In genomic region chr9:38168341-38168740, GRCm38 (mm10) we compare ENCODE assay signal across 17 mouse cellular contexts. TPM values are rescaled to one million over a fixed set of nuclear protein-coding genes. Genes with fewer than 3 reads are reported as not detected.
"Had no signal": no experiment of that assay in that cellular context is flagged by ENCODE, and none has a peak within 500 bp of the region (broad histone marks: within the 10 kb centered on the region; RNA-seq: fewer than 3 reads in every experiment).

No protein-coding gene starts in this region.

RNA-seq across cellular contexts. Expression of gene Olfr891, which starts 12.3 kb away (rescaled TPM):
- total RNA-seq: heart, postnatal 10 days; heart, postnatal 14 days; heart, postnatal 25 days; heart, postnatal 36 days; heart, postnatal 4 days; hematopoietic stem cell, adult 5-6 weeks; hindbrain, postnatal 0 days; layer of hippocampus, adult 18-20 months; layer of hippocampus, adult 2 months; layer of hippocampus, adult 8-10 months; layer of hippocampus, postnatal 10 days; layer of hippocampus, postnatal 14 days; layer of hippocampus, postnatal 25 days; layer of hippocampus, postnatal 36 days; left cerebral cortex, adult 18-20 months; left cerebral cortex, adult 2 months; left cerebral cortex, adult 8-10 months had no signal

RNA-seq across cellular contexts. Expression of gene Olfr890, which starts 26.0 kb away (rescaled TPM):
- total RNA-seq: heart, postnatal 10 days; heart, postnatal 14 days; heart, postnatal 25 days; heart, postnatal 36 days; heart, postnatal 4 days; hematopoietic stem cell, adult 5-6 weeks; hindbrain, postnatal 0 days; layer of hippocampus, adult 18-20 months; layer of hippocampus, adult 2 months; layer of hippocampus, adult 8-10 months; layer of hippocampus, postnatal 10 days; layer of hippocampus, postnatal 14 days; layer of hippocampus, postnatal 25 days; layer of hippocampus, postnatal 36 days; left cerebral cortex, adult 18-20 months; left cerebral cortex, adult 2 months; left cerebral cortex, adult 8-10 months had no signal

RNA-seq across cellular contexts. Expression of gene Olfr893, which starts 39.8 kb away (rescaled TPM):
- total RNA-seq: heart, postnatal 10 days; heart, postnatal 14 days; heart, postnatal 25 days; heart, postnatal 36 days; heart, postnatal 4 days; hematopoietic stem cell, adult 5-6 weeks; hindbrain, postnatal 0 days; layer of hippocampus, adult 18-20 months; layer of hippocampus, adult 2 months; layer of hippocampus, adult 8-10 months; layer of hippocampus, postnatal 10 days; layer of hippocampus, postnatal 14 days; layer of hippocampus, postnatal 25 days; layer of hippocampus, postnatal 36 days; left cerebral cortex, adult 18-20 months; left cerebral cortex, adult 2 months; left cerebral cortex, adult 8-10 months had no signal

RNA-seq across cellular contexts. Expression of gene Olfr894, which starts 49.5 kb away (rescaled TPM):
- total RNA-seq: heart, postnatal 10 days; heart, postnatal 14 days; heart, postnatal 25 days; heart, postnatal 36 days; heart, postnatal 4 days; hematopoietic stem cell, adult 5-6 weeks; hindbrain, postnatal 0 days; layer of hippocampus, adult 18-20 months; layer of hippocampus, adult 2 months; layer of hippocampus, adult 8-10 months; layer of hippocampus, postnatal 10 days; layer of hippocampus, postnatal 14 days; layer of hippocampus, postnatal 25 days; layer of hippocampus, postnatal 36 days; left cerebral cortex, adult 18-20 months; left cerebral cortex, adult 2 months; left cerebral cortex, adult 8-10 months had no signal

RNA-seq across cellular contexts. Expression of gene Olfr889, which starts 53.3 kb away (rescaled TPM):
- total RNA-seq: heart, postnatal 10 days; heart, postnatal 14 days; heart, postnatal 25 days; heart, postnatal 36 days; heart, postnatal 4 days; hematopoietic stem cell, adult 5-6 weeks; hindbrain, postnatal 0 days; layer of hippocampus, adult 18-20 months; layer of hippocampus, adult 2 months; layer of hippocampus, adult 8-10 months; layer of hippocampus, postnatal 10 days; layer of hippocampus, postnatal 14 days; layer of hippocampus, postnatal 25 days; layer of hippocampus, postnatal 36 days; left cerebral cortex, adult 18-20 months; left cerebral cortex, adult 2 months had no signal
